Mouse (Mus musculus) testis, postnatal 10 days (tissue): ENCODE data around the gene Nudt4.

Experiments
- DNase-seq: peaks from one replicate; pipeline ENCODE4 v3.0.0; 2021; ENCODE audit warnings: low spot score

Nudt4 gene

DNA sequence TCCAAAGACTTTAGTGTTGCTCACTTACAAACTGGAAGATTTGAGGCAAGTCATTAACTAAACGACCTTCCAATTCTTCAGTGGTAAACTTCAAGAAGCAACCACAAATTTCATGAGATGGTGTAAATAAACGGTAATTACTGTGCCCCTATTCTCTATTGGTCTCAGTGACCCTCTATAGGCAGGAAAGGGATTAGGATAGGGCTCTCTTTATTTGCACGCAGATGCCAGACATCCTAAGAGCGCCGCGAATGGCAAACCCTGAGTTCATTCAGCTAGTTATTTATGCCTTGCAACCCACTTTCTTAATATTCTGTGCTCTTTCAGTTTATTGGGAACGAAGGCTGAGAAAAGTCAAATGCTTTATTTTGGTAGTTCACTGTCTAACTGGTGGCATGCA lies 62.9 kb downstream of the Nudt4 start:
- no peak for DNase-seq
